Mouse (Mus musculus) gastrocnemius, adult 18-20 months (tissue): ENCODE results near the gene Flnb. TPM values are rescaled to one million over a fixed set of nuclear protein-coding genes. Genes with fewer than 3 reads are reported as not detected.

Source experiments
- DNase-seq: peaks from one replicate; pipeline ENCODE4 v3.0.0; 2021; ENCODE audit warnings: low spot score
- total RNA-seq, 2 experiments: library from RNA; stranded (reverse); gene quantifications; 2 replicates each; pipeline ENCODE4 v1.2.3; 2021

Gene Flnb
- total RNA-seq, 2 experiments from 2014 or later, result 6.2 to 10.5 TPM

- no peak for DNase-seq
Measured at GRCm38 (mm10) chr14:7989961-7990360, 172.2 kb downstream of the Flnb start.

- DNase-seq, result no peak
Measured at GRCm38 (mm10) chr14:7991108-7991776, 173.5 kb downstream of the Flnb start.

GRCm38 (mm10) chr14:7992158-7992557, 174.4 kb downstream of the Flnb start:
- DNase-seq, result no peak

GRCm38 (mm10) chr14:7994271-7994767, 176.6 kb downstream of the Flnb start, which contains the start of gene Dnase1l3:
Gene Dnase1l3 (minus strand): TSS chr14:7994573.
- DNase-seq, result peak; percentile 32

GRCm38 (mm10) chr14:7997255-7997696, 179.5 kb downstream of the Flnb start:
- peak; percentile 93 for DNase-seq

- no peak for DNase-seq
Measured at GRCm38 (mm10) chr14:7999030-7999429, 181.3 kb downstream of the Flnb start.

- no peak for DNase-seq
Measured at GRCm38 (mm10) chr14:7999435-7999834, 181.7 kb downstream of the Flnb start.

- no peak for DNase-seq
Measured at GRCm38 (mm10) chr14:8000247-8000646, 182.5 kb downstream of the Flnb start.

Other genes with a start within 250 kb of the Flnb start
- gene Gm3558, start 249.4 kb upstream of the Flnb start, total RNA-seq, result under 1 TPM; 0.25 to 0.43 TPM
- gene Gm10338, start 222.4 kb upstream of the Flnb start, total RNA-seq, result not detected
- not detected for gene Gm10128, start 174.0 kb upstream of the Flnb start, total RNA-seq
- gene Gm26661, start 26.4 kb upstream of the Flnb start, total RNA-seq, result not detected
- gene Gm45521, start 139.3 kb downstream of the Flnb start, total RNA-seq, result not detected
- gene Dnase1l3, start 176.6 kb downstream of the Flnb start, total RNA-seq, result not detected
- gene Abhd6, start 184.9 kb downstream of the Flnb start, total RNA-seq, result 1 to 10 TPM; 7.6 to 8.6 TPM